ENCODE assay signal across 12 mouse cellular contexts in genomic region chr11:76272440-76272839, GRCm38 (mm10). TPM values are rescaled to one million over a fixed set of nuclear protein-coding genes. Genes with fewer than 3 reads are reported as not detected.
DNase-seq lines count a peak whose midpoint lies in the region; ATAC-seq and TF ChIP-seq lines count a peak whose summit lies in the region.
"Had no signal": no experiment of that assay in that cellular context is flagged by ENCODE, and none has a peak within 500 bp of the region (broad histone marks: within the 10 kb centered on the region; RNA-seq: fewer than 3 reads in every experiment).

No protein-coding gene starts in this region.

- H3K27ac ChIP-seq in intestine, postnatal 0 days (ENCODE audit: low read depth, low read length): no peak overlapping the region
- no peak overlapping the region for H3K27ac ChIP-seq in intestine, embryonic 15.5 days
- H3K27ac ChIP-seq in midbrain, postnatal 0 days (ENCODE audit: low read depth, low read length): no peak overlapping the region
- H3K27ac ChIP-seq in midbrain, embryonic 10.5 days (replicated peaks): no peak overlapping the region
- no peak overlapping the region for H3K27ac ChIP-seq in stomach, postnatal 0 days (replicated peaks)
- H3K27ac ChIP-seq: forebrain, embryonic 12.5 days; limb, embryonic 12.5 days; neural tube, embryonic 12.5 days had no signal

- H3K4me1 ChIP-seq in intestine, postnatal 0 days (replicated peaks; ENCODE audit: control insufficient read depth, insufficient read depth, low read length): no peaks in the 10 kb centered on the region
- 0 out of 2 replicates have a peak, but pooled peaks cover 4% of the 10 kb centered on the region for H3K4me1 ChIP-seq in intestine, embryonic 15.5 days (replicated peaks)
- no peaks in the 10 kb centered on the region for H3K4me1 ChIP-seq in midbrain, postnatal 0 days (ENCODE audit: insufficient read depth, low read length)
- H3K4me1 ChIP-seq in midbrain, embryonic 10.5 days: peaks cover 33% of the 10 kb centered on the region
- H3K4me1 ChIP-seq in stomach, postnatal 0 days (replicated peaks; ENCODE audit: control insufficient read depth, insufficient read depth): no peaks in the 10 kb centered on the region

- H3K9ac ChIP-seq in intestine, postnatal 0 days (ENCODE audit: low read depth, low read length): no peak overlapping the region
- no peak overlapping the region for H3K9ac ChIP-seq in intestine, embryonic 15.5 days
- no peak overlapping the region for H3K9ac ChIP-seq in midbrain, postnatal 0 days (replicated peaks; ENCODE audit: low read length, poor library complexity, severe bottlenecking)
- H3K9ac ChIP-seq in stomach, postnatal 0 days (ENCODE audit: low read length): no peak overlapping the region
- H3K9ac ChIP-seq: forebrain, embryonic 12.5 days; limb, embryonic 12.5 days; neural tube, embryonic 12.5 days had no signal

- no peak overlapping the region for H3K4me2 ChIP-seq in intestine, postnatal 0 days (replicated peaks; ENCODE audit: low read depth)
- no peak overlapping the region for H3K4me2 ChIP-seq in intestine, embryonic 15.5 days (replicated peaks)
- H3K4me2 ChIP-seq in midbrain, postnatal 0 days (ENCODE audit: low read depth, low read length, poor library complexity, severe bottlenecking): no peak overlapping the region
- no peak overlapping the region for H3K4me2 ChIP-seq in stomach, postnatal 0 days (replicated peaks; ENCODE audit: low read depth)
- H3K4me2 ChIP-seq: forebrain, embryonic 12.5 days; limb, embryonic 12.5 days; neural tube, embryonic 12.5 days had no signal

- H3K4me3 ChIP-seq in intestine, postnatal 0 days (ENCODE audit: low read depth, low read length): no peak overlapping the region
- H3K4me3 ChIP-seq in intestine, embryonic 15.5 days (replicated peaks): no peak overlapping the region
- H3K4me3 ChIP-seq in midbrain, postnatal 0 days (ENCODE audit: low read depth, low read length): no peak overlapping the region
- no peak overlapping the region for H3K4me3 ChIP-seq in midbrain, embryonic 10.5 days
- H3K4me3 ChIP-seq in stomach, postnatal 0 days (ENCODE audit: low read depth, low read length): no peak overlapping the region
- H3K4me3 ChIP-seq: forebrain, embryonic 12.5 days; limb, embryonic 12.5 days; neural tube, embryonic 12.5 days had no signal

- H3K9me3 ChIP-seq in intestine, postnatal 0 days (ENCODE audit: control insufficient read depth): no peaks in the 10 kb centered on the region
- no peaks in the 10 kb centered on the region for H3K9me3 ChIP-seq in intestine, embryonic 15.5 days
- H3K9me3 ChIP-seq in midbrain, postnatal 0 days (ENCODE audit: low read length): no peaks in the 10 kb centered on the region
- no peaks in the 10 kb centered on the region for H3K9me3 ChIP-seq in midbrain, embryonic 10.5 days (replicated peaks)
- H3K9me3 ChIP-seq in stomach, postnatal 0 days (ENCODE audit: control insufficient read depth, low read length): no peaks in the 10 kb centered on the region
- H3K9me3 ChIP-seq: forebrain, embryonic 12.5 days; limb, embryonic 12.5 days; neural tube, embryonic 12.5 days had no signal

- H3K36me3 ChIP-seq in intestine, postnatal 0 days (ENCODE audit: control insufficient read depth, insufficient read depth): peaks cover 4% of the 10 kb centered on the region
- no peaks in the 10 kb centered on the region for H3K36me3 ChIP-seq in intestine, embryonic 15.5 days
- no peaks in the 10 kb centered on the region for H3K36me3 ChIP-seq in midbrain, postnatal 0 days (ENCODE audit: insufficient read depth, low read length)
- peaks cover 62% of the 10 kb centered on the region for H3K36me3 ChIP-seq in midbrain, embryonic 10.5 days
- peaks cover 5% of the 10 kb centered on the region; the same call in 1 of the 2 replicates for H3K36me3 ChIP-seq in stomach, postnatal 0 days (ENCODE audit: control insufficient read depth, insufficient read depth, low read length)

- peak; percentile 57 for TF ChIP-seq CTCF in intestine, postnatal 0 days (IDR thresholded peaks at IDR 0.05; ENCODE audit: low read depth)
- TF ChIP-seq CTCF in midbrain, postnatal 0 days (IDR thresholded peaks at IDR 0.05): peak; percentile 69
- TF ChIP-seq CTCF in stomach, postnatal 0 days (IDR thresholded peaks at IDR 0.05; ENCODE audit: low read depth): peak; percentile 67

- TF ChIP-seq EP300 in stomach, postnatal 0 days (optimal IDR thresholded peaks at IDR 0.05): no peak

- ATAC-seq in intestine, postnatal 0 days: no peak
- ATAC-seq in intestine, embryonic 15.5 days: no peak
- no peak for ATAC-seq in midbrain, postnatal 0 days (ENCODE audit: low FRiP score)
- no peak for ATAC-seq in stomach, postnatal 0 days (ENCODE audit: low FRiP score, low TSS enrichment)
- no peak for ATAC-seq in erythroid progenitor cell, adult 5-6 weeks (replicated peaks; ENCODE audit: low FRiP score, poor library complexity, severe bottlenecking)

- WGBS in intestine, postnatal 0 days: 81% methylated on average over 4 of the region's 4 CpGs
- WGBS in intestine, embryonic 15.5 days: 83% methylated on average over 4 of the region's 4 CpGs
- WGBS in midbrain, postnatal 0 days: 78% methylated on average over 4 of the region's 4 CpGs
- WGBS in midbrain, embryonic 10.5 days: 89% methylated on average over 4 of the region's 4 CpGs
- 72% methylated on average over 4 of the region's 4 CpGs for WGBS in stomach, postnatal 0 days

- H3K27me3 ChIP-seq in intestine, postnatal 0 days (replicated peaks; ENCODE audit: control insufficient read depth, insufficient read depth, low read length): no peaks in the 10 kb centered on the region
- no peaks in the 10 kb centered on the region for H3K27me3 ChIP-seq in intestine, embryonic 15.5 days (replicated peaks)
- H3K27me3 ChIP-seq in midbrain, postnatal 0 days (ENCODE audit: insufficient read depth, low read length): no peaks in the 10 kb centered on the region
- no peaks in the 10 kb centered on the region for H3K27me3 ChIP-seq in midbrain, embryonic 10.5 days (ENCODE audit: low read depth, poor library complexity, severe bottlenecking)
- no peaks in the 10 kb centered on the region for H3K27me3 ChIP-seq in stomach, postnatal 0 days (ENCODE audit: control insufficient read depth, insufficient read depth, low read length)
- H3K27me3 ChIP-seq: forebrain, embryonic 12.5 days; limb, embryonic 12.5 days; neural tube, embryonic 12.5 days had no signal

- peak; percentile 58 for DNase-seq in midbrain, postnatal 0 days (ENCODE audit: low spot score)
- DNase-seq in midbrain, embryonic 10.5 days (ENCODE audit: low spot score): no peak
- peak; percentile 76 for DNase-seq in cerebellum, adult 9-10 months
- no peak for DNase-seq in stomach, postnatal 0 days (ENCODE audit: low spot score)
- DNase-seq: adrenal gland, adult 8-10 months had no signal

RNA-seq across cellular contexts. Expression of gene Glod4, which starts 28.9 kb away (rescaled TPM):
- polyA plus RNA-seq in intestine, postnatal 0 days (2015; fragmentation: Nextera tagmentation; extraction: Ambion mirVana): 68.9 and 77.2 TPM in 2 replicates
- polyA plus RNA-seq in intestine, embryonic 15.5 days (2015; fragmentation: Nextera tagmentation; extraction: Ambion mirVana): 123 and 138 TPM in 2 replicates
- total RNA-seq in midbrain, postnatal 0 days (2014; rRNA removed): 63.5 and 80.0 TPM in 2 replicates
- polyA plus RNA-seq in midbrain, postnatal 0 days (2015; fragmentation: Nextera tagmentation; extraction: Ambion mirVana): 116 and 123 TPM in 2 replicates
- 130 and 135 TPM in 2 replicates for polyA plus RNA-seq in midbrain, embryonic 10.5 days (2016; fragmentation: Nextera tagmentation; extraction: Ambion mirVana)
- polyA plus RNA-seq in stomach, postnatal 0 days (2015; fragmentation: Nextera tagmentation; extraction: Ambion mirVana): 92.9 and 99.9 TPM in 2 replicates
- total RNA-seq in erythroid progenitor cell, adult 5-6 weeks (2015; ENCODE audit: low replicate concordance): 13.7 and 15.9 TPM in 2 replicates
- 29.1 and 39.9 TPM in 2 replicates for total RNA-seq in erythroid progenitor cell, adult 5-6 weeks (2017; ENCODE audit: low replicate concordance)

RNA-seq across cellular contexts. Expression of gene Mrm3, which starts 28.9 kb away (rescaled TPM):
- polyA plus RNA-seq in intestine, postnatal 0 days (2015; fragmentation: Nextera tagmentation; extraction: Ambion mirVana): 8.4 and 8.9 TPM in 2 replicates
- polyA plus RNA-seq in intestine, embryonic 15.5 days (2015; fragmentation: Nextera tagmentation; extraction: Ambion mirVana): 26.3 and 29.6 TPM in 2 replicates
- total RNA-seq in midbrain, postnatal 0 days (2014; rRNA removed): 13.6 and 15.3 TPM in 2 replicates
- polyA plus RNA-seq in midbrain, postnatal 0 days (2015; fragmentation: Nextera tagmentation; extraction: Ambion mirVana): 23.6 and 26.0 TPM in 2 replicates
- 23.4 and 24.5 TPM in 2 replicates for polyA plus RNA-seq in midbrain, embryonic 10.5 days (2016; fragmentation: Nextera tagmentation; extraction: Ambion mirVana)
- polyA plus RNA-seq in stomach, postnatal 0 days (2015; fragmentation: Nextera tagmentation; extraction: Ambion mirVana): 13.4 and 14.7 TPM in 2 replicates
- total RNA-seq in erythroid progenitor cell, adult 5-6 weeks (2015; ENCODE audit: low replicate concordance): 5.8 and 6.7 TPM in 2 replicates
- total RNA-seq in erythroid progenitor cell, adult 5-6 weeks (2017; ENCODE audit: low replicate concordance): 2.3 and 2.4 TPM in 2 replicates

RNA-seq across cellular contexts. Expression of gene Gemin4, which starts 55.0 kb away (rescaled TPM):
- 5.7 and 7.5 TPM in 2 replicates for polyA plus RNA-seq in intestine, postnatal 0 days (2015; fragmentation: Nextera tagmentation; extraction: Ambion mirVana)
- 28.8 and 32.6 TPM in 2 replicates for polyA plus RNA-seq in intestine, embryonic 15.5 days (2015; fragmentation: Nextera tagmentation; extraction: Ambion mirVana)
- total RNA-seq in midbrain, postnatal 0 days (2014; rRNA removed): 10.1 and 14.1 TPM in 2 replicates
- 6.9 and 7.4 TPM in 2 replicates for polyA plus RNA-seq in midbrain, postnatal 0 days (2015; fragmentation: Nextera tagmentation; extraction: Ambion mirVana)
- 45.4 and 51.3 TPM in 2 replicates for polyA plus RNA-seq in midbrain, embryonic 10.5 days (2016; fragmentation: Nextera tagmentation; extraction: Ambion mirVana)
- 18.5 and 21.9 TPM in 2 replicates for polyA plus RNA-seq in stomach, postnatal 0 days (2015; fragmentation: Nextera tagmentation; extraction: Ambion mirVana)
- 9.6 and 26.7 TPM in 2 replicates for total RNA-seq in erythroid progenitor cell, adult 5-6 weeks (2015; ENCODE audit: low replicate concordance)
- 1.8 and 3.0 TPM in 2 replicates for total RNA-seq in erythroid progenitor cell, adult 5-6 weeks (2017; ENCODE audit: low replicate concordance)

RNA-seq across cellular contexts. Expression of gene Dbil5, which starts 55.0 kb away (rescaled TPM):
- polyA plus RNA-seq in intestine, postnatal 0 days (2015; fragmentation: Nextera tagmentation; extraction: Ambion mirVana): 0.65 and 0.86 TPM in 2 replicates
- 1.2 and 1.7 TPM in 2 replicates for polyA plus RNA-seq in intestine, embryonic 15.5 days (2015; fragmentation: Nextera tagmentation; extraction: Ambion mirVana)
- total RNA-seq in midbrain, postnatal 0 days (2014; rRNA removed): not detected in 2 replicates
- 0.42 and 0.58 TPM in 2 replicates for polyA plus RNA-seq in midbrain, postnatal 0 days (2015; fragmentation: Nextera tagmentation; extraction: Ambion mirVana)
- 0.88 TPM in 1 of 2 replicates, not detected in the other for polyA plus RNA-seq in midbrain, embryonic 10.5 days (2016; fragmentation: Nextera tagmentation; extraction: Ambion mirVana)
- polyA plus RNA-seq in stomach, postnatal 0 days (2015; fragmentation: Nextera tagmentation; extraction: Ambion mirVana): 4.0 and 4.7 TPM in 2 replicates
- not detected in 2 replicates for total RNA-seq in erythroid progenitor cell, adult 5-6 weeks (2015; ENCODE audit: low replicate concordance)
- not detected in 2 replicates for total RNA-seq in erythroid progenitor cell, adult 5-6 weeks (2017; ENCODE audit: low replicate concordance)
- polyA plus RNA-seq: hindbrain, embryonic 11.5 days had no signal

Comparison
In these comparisons a context has a peak if more than half of its experiments do, and no peak if none do; other contexts are left out.
1. DNase-seq: peak in midbrain, postnatal 0 days (single experiment) and cerebellum, adult 9-10 months (single experiment); none in midbrain, embryonic 10.5 days (single experiment) and stomach, postnatal 0 days (single experiment).
2. Peak in every context shown above with its lines, with median percentiles within 50 percentile points of each other: CTCF ChIP-seq.